Mouse (Mus musculus): ENCODE measurements around the gene Gss. TPM values are rescaled to one million over a fixed set of nuclear protein-coding genes. Genes with fewer than 3 reads are reported as not detected.

The Gss gene
- polyA plus RNA-seq, 1 experiment from 2014 or later = 47.9 TPM

- ATAC-seq (ENCODE audit: low FRiP score, low TSS enrichment) (no peak), DNase-seq (ENCODE audit: low spot score) (no peak)
- Histone ChIP-seq H3K4me2 (replicated peaks; ENCODE audit: low read depth) (no peak overlapping the region), H3K27ac (replicated peaks) (no peak overlapping the region), H3K4me1 (replicated peaks; ENCODE audit: control insufficient read depth, insufficient read depth) (no peaks in the 10 kb centered on the region), H3K9ac (ENCODE audit: low read length) (peak overlapping the region; percentile 13; the same call in 1 of the 2 replicates), H3K9me3 (ENCODE audit: control insufficient read depth, low read length) (no peaks in the 10 kb centered on the region), H3K4me3 (ENCODE audit: low read depth, low read length) (no peak overlapping the region), H3K27me3 (ENCODE audit: control insufficient read depth, insufficient read depth, low read length) (no peaks in the 10 kb centered on the region), H3K36me3 (ENCODE audit: control insufficient read depth, insufficient read depth, low read length) (no peaks in the 10 kb centered on the region)
- TF ChIP-seq CTCF (IDR thresholded peaks at IDR 0.05; ENCODE audit: low read depth) = no peak
- TF ChIP-seq EP300 (optimal IDR thresholded peaks at IDR 0.05) = no peak
- WGBS = 29% methylated on average over 10 of the region's 10 CpGs
These were observed 12.1 kb upstream of the Gss start for GRCm38 (mm10) chr2:155604560-155605235.

- DNase-seq (ENCODE audit: low spot score) (no peak), ATAC-seq (ENCODE audit: low FRiP score, low TSS enrichment) (peak; percentile 62; the same call in 1 of the 2 replicates)
- TF ChIP-seq EP300 (optimal IDR thresholded peaks at IDR 0.05) = no peak
- peak; percentile 64 for TF ChIP-seq CTCF (IDR thresholded peaks at IDR 0.05; ENCODE audit: low read depth)
- H3K27me3 ChIP-seq (ENCODE audit: control insufficient read depth, insufficient read depth, low read length) = no peaks in the 10 kb centered on the region
- H3K4me1 ChIP-seq (replicated peaks; ENCODE audit: control insufficient read depth, insufficient read depth) = no peaks in the 10 kb centered on the region
- H3K9ac ChIP-seq (ENCODE audit: low read length) = no peak overlapping the region
- WGBS = 63% methylated on average over 3 of the region's 3 CpGs
- no peaks in the 10 kb centered on the region for H3K36me3 ChIP-seq (ENCODE audit: control insufficient read depth, insufficient read depth, low read length)
- H3K27ac ChIP-seq (replicated peaks) = no peak overlapping the region
- no peak overlapping the region for H3K4me3 ChIP-seq (ENCODE audit: low read depth, low read length)
- H3K9me3 ChIP-seq (ENCODE audit: control insufficient read depth, low read length) = no peaks in the 10 kb centered on the region
- H3K4me2 ChIP-seq (replicated peaks; ENCODE audit: low read depth) = no peak overlapping the region
These were observed 11.1 kb upstream of the Gss start for GRCm38 (mm10) chr2:155603707-155604106.

DNA sequence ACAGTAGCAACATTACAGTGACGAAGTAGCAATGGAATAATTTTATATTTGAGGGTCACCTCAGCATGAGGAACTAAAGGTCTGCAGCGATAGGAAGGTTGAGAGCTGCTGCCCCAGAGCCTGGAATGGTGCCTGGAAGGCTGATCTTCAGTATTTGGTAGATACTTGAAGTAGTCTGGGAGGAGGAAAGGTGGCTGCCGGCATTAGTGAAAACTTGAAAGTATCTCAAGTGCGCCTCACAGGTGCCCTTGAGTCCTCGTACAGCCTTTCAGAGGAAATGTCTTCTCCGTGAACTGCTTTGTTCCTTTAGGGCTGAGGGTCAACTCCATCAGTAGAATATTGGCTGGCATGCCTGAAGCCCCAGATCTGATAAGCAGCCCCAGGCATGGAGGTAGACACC is 2.9 kb upstream of the Gss start:
- Histone ChIP-seq H3K9me3 (ENCODE audit: control insufficient read depth, low read length) (no peaks in the 10 kb centered on the region), H3K4me3 (ENCODE audit: low read depth, low read length) (no peak overlapping the region), H3K27ac (replicated peaks) (no peak overlapping the region), H3K4me1 (replicated peaks; ENCODE audit: control insufficient read depth, insufficient read depth) (no peaks in the 10 kb centered on the region), H3K36me3 (ENCODE audit: control insufficient read depth, insufficient read depth, low read length) (no peaks in the 10 kb centered on the region), H3K9ac (ENCODE audit: low read length) (no peak overlapping the region), H3K27me3 (ENCODE audit: control insufficient read depth, insufficient read depth, low read length) (no peaks in the 10 kb centered on the region), H3K4me2 (replicated peaks; ENCODE audit: low read depth) (no peak overlapping the region)
- 76% methylated on average over 6 of the region's 6 CpGs for WGBS
- ATAC-seq (ENCODE audit: low FRiP score, low TSS enrichment) (no peak), DNase-seq (ENCODE audit: low spot score) (no peak)
- TF ChIP-seq EP300 (optimal IDR thresholded peaks at IDR 0.05) (no peak), CTCF (IDR thresholded peaks at IDR 0.05; ENCODE audit: low read depth) (no peak)

DNA sequence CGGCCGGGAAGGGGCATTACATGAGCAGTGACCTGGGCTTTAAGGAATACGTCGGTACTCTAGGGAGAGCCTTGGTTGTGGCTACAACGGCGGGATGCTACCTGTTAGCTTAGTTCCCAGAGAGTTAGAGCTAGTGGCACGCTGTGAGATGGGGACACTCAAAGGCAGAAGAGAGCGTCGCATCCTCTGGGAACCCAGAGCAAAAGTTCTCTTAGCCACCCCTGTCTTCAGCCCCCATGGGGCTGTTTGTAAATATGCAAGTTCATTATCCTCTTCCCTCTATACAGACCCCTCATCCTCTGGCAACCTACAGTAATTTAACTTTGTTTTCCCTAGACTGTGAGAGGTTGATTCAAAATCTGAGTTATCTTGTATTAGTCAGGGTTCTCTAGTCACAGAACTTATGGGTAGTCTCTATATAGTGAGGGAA is 259 bp upstream of the Gss start:
- Histone ChIP-seq H3K27ac (replicated peaks) (peak overlapping the region; percentile 86), H3K36me3 (ENCODE audit: control insufficient read depth, insufficient read depth, low read length) (no peaks in the 10 kb centered on the region), H3K9ac (ENCODE audit: low read length) (peak overlapping the region; percentile 60), H3K4me1 (replicated peaks; ENCODE audit: control insufficient read depth, insufficient read depth) (no peaks in the 10 kb centered on the region), H3K4me2 (replicated peaks; ENCODE audit: low read depth) (peak overlapping the region; percentile 60), H3K9me3 (ENCODE audit: control insufficient read depth, low read length) (no peaks in the 10 kb centered on the region), H3K27me3 (ENCODE audit: control insufficient read depth, insufficient read depth, low read length) (no peaks in the 10 kb centered on the region), H3K4me3 (ENCODE audit: low read depth, low read length) (peak overlapping the region; percentile 66)
- no peak for DNase-seq (ENCODE audit: low spot score)
- WGBS = 0% methylated on average over 9 of the region's 9 CpGs
- no peak for ATAC-seq (ENCODE audit: low FRiP score, low TSS enrichment)
- TF ChIP-seq CTCF (IDR thresholded peaks at IDR 0.05; ENCODE audit: low read depth) (peak; percentile 4; the same call in 1 of the 2 replicates), EP300 (optimal IDR thresholded peaks at IDR 0.05) (no peak)

DNA sequence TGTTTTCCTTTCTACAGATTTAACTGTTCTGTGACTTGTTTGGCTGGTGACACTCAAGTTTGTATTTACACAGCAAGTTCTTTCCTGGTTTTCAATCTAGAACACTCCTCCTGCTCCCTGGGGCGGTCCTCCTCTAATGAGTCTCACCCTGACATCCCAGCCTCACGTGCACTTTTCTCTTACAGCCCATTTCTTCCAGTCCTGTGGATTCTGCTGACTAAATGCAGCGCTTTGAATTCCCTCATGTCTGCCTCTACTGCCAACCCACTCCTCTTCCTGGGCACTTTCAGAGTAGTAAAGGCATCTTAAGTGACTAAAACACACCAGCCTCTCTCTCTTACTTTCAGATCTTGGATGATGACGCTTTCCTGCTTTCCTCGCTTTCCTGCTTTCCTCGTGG is 934 bp downstream of the Gss start:
- no peaks in the 10 kb centered on the region for H3K27me3 ChIP-seq (ENCODE audit: control insufficient read depth, insufficient read depth, low read length)
- H3K9ac ChIP-seq (ENCODE audit: low read length) = peak overlapping the region; percentile 72
- no peaks in the 10 kb centered on the region for H3K9me3 ChIP-seq (ENCODE audit: control insufficient read depth, low read length)
- DNase-seq (ENCODE audit: low spot score) = peak; percentile 58
- peak overlapping the region; percentile 86 for H3K27ac ChIP-seq (replicated peaks)
- H3K36me3 ChIP-seq (ENCODE audit: control insufficient read depth, insufficient read depth, low read length) = no peaks in the 10 kb centered on the region
- peak; percentile 49 for ATAC-seq (ENCODE audit: low FRiP score, low TSS enrichment)
- H3K4me1 ChIP-seq (replicated peaks; ENCODE audit: control insufficient read depth, insufficient read depth) = no peaks in the 10 kb centered on the region
- WGBS = 4% methylated on average over 6 of the region's 6 CpGs
- H3K4me2 ChIP-seq (replicated peaks; ENCODE audit: low read depth) = peak overlapping the region; percentile 60
- no peak for TF ChIP-seq EP300 (optimal IDR thresholded peaks at IDR 0.05)
- TF ChIP-seq CTCF (IDR thresholded peaks at IDR 0.05; ENCODE audit: low read depth) = no peak
- peak overlapping the region; percentile 66 for H3K4me3 ChIP-seq (ENCODE audit: low read depth, low read length)

GRCm38 (mm10) chr2:155590876-155591275 is 1.7 kb downstream of the Gss start:
- ATAC-seq (ENCODE audit: low FRiP score, low TSS enrichment) (peak; percentile 56), DNase-seq (ENCODE audit: low spot score) (no peak)
- Histone ChIP-seq H3K4me2 (replicated peaks; ENCODE audit: low read depth) (no peak overlapping the region), H3K9me3 (ENCODE audit: control insufficient read depth, low read length) (no peaks in the 10 kb centered on the region), H3K27ac (replicated peaks) (peak overlapping the region; percentile 49; the same call in 1 of the 2 replicates), H3K9ac (ENCODE audit: low read length) (no peak overlapping the region), H3K27me3 (ENCODE audit: control insufficient read depth, insufficient read depth, low read length) (no peaks in the 10 kb centered on the region), H3K4me1 (replicated peaks; ENCODE audit: control insufficient read depth, insufficient read depth) (no peaks in the 10 kb centered on the region), H3K36me3 (ENCODE audit: control insufficient read depth, insufficient read depth, low read length) (no peaks in the 10 kb centered on the region), H3K4me3 (ENCODE audit: low read depth, low read length) (no peak overlapping the region)
- 77% methylated on average over 2 of the region's 2 CpGs for WGBS
- TF ChIP-seq EP300 (optimal IDR thresholded peaks at IDR 0.05) = no peak
- TF ChIP-seq CTCF (IDR thresholded peaks at IDR 0.05; ENCODE audit: low read depth) = no peak

Measured in stomach, postnatal 0 days (tissue).